Mouse (Mus musculus): Measurements from ENCODE around the gene Tmprss11g. TPM values are rescaled to one million over a fixed set of nuclear protein-coding genes. Genes with fewer than 3 reads are reported as not detected.

The Tmprss11g gene
- polyA plus RNA-seq (2015; fragmentation: Nextera tagmentation; extraction: Ambion mirVana), result not detected in 2 replicates

DNA sequence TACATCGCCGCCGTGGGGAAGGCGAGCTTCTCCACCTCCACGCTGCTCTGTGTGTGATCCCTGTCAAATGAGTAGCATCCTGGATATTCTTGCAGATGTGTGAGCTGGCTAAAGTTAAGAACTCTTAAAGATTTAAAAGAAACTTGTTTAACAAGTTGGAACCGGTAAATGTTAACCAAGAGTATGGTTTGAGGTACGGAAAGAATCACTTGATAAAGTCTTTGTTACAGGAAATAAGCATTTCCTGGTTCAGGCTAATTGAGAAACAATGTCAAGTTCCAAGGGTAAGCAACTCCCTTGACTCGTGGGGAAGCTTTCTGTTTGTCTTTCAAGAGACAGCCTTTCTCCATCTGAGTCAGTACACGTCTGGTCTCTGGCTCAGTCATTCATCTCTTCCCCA is at the start of gene Tmprss11g:
Gene Tmprss11g (minus strand): TSS at position 101 of the 400 bp plus-strand sequence.
- Histone ChIP-seq H3K27me3 (no peaks in the 10 kb centered on the region), H3K9ac (no peak within 1 kb of the TSS), H3K9me3 (replicated peaks) (no peaks in the 10 kb centered on the region), H3K36me3 (no peaks in the 10 kb centered on the region), H3K27ac (no peak within 1 kb of the TSS), H3K4me3 (replicated peaks) (no peak within 1 kb of the TSS), H3K4me2 (no peak within 1 kb of the TSS), H3K4me1 (replicated peaks) (no peaks in the 10 kb centered on the region)
- DNase-seq, result no peak
- no peak for ATAC-seq (ENCODE audit: low read depth)
- 58% methylated on average over 9 of the region's 9 CpGs for WGBS (ENCODE audit: insufficient replicate concordance)

DNA sequence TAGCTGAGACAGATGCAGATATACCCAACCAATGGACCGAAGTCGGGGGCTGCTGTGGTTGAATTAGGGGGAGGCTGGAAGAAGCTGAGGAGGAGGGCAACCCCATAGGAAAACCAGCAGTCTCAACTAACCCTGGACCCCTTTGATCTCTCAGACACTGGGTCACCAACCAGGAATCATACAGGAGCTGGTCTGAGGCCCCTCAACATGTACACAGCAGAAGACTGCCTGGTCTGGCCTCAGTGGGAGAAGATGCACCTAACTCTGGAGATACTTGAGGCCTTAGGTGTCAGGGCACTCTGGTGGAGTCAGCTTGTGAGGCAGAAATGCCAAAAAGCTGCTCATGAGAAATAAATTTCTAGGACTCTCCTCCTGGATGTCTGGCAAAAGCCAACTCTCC is 28.3 kb upstream of the Tmprss11g start:
- no peak overlapping the region for H3K9ac ChIP-seq
- no peak overlapping the region for H3K4me3 ChIP-seq (replicated peaks)
- no peaks in the 10 kb centered on the region for H3K9me3 ChIP-seq (replicated peaks)
- no peak for ATAC-seq (ENCODE audit: low read depth)
- no peaks in the 10 kb centered on the region for H3K27me3 ChIP-seq
- H3K27ac ChIP-seq, result no peak overlapping the region
- H3K36me3 ChIP-seq, result no peaks in the 10 kb centered on the region
- H3K4me2 ChIP-seq, result no peak overlapping the region
- no peak for DNase-seq
- H3K4me1 ChIP-seq (replicated peaks), result no peaks in the 10 kb centered on the region
- WGBS (ENCODE audit: insufficient replicate concordance), result 87% methylated on average over 2 of the region's 2 CpGs

DNA sequence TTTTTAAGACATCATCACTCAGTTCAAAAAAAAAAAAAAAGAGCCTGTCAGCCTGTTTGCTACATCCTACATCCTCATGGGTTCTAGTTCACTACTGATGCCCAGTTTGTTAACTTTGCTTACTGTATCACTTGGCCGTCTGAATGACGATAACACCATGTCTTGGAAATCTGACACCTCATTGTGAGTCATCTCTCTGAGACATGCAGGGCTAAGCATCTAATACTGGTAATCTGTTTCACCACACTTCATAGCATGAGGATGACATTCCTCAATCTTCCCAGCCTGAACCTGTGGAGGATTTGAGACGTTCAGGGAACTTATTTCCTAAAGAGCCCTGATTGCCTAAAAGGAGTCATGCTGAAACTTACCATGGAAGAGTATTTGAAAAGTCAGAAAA is 22.2 kb upstream of the Tmprss11g start:
- no peaks in the 10 kb centered on the region for H3K4me1 ChIP-seq (replicated peaks)
- H3K4me2 ChIP-seq, result no peak overlapping the region
- ATAC-seq (ENCODE audit: low read depth) (no peak), DNase-seq (no peak)
- H3K36me3 ChIP-seq, result no peaks in the 10 kb centered on the region
- H3K9ac ChIP-seq, result no peak overlapping the region
- H3K4me3 ChIP-seq (replicated peaks), result no peak overlapping the region
- no peak overlapping the region for H3K27ac ChIP-seq
- WGBS (ENCODE audit: insufficient replicate concordance), result 63% methylated on average over 3 of the region's 3 CpGs
- no peaks in the 10 kb centered on the region for H3K9me3 ChIP-seq (replicated peaks)
- no peaks in the 10 kb centered on the region for H3K27me3 ChIP-seq

DNA sequence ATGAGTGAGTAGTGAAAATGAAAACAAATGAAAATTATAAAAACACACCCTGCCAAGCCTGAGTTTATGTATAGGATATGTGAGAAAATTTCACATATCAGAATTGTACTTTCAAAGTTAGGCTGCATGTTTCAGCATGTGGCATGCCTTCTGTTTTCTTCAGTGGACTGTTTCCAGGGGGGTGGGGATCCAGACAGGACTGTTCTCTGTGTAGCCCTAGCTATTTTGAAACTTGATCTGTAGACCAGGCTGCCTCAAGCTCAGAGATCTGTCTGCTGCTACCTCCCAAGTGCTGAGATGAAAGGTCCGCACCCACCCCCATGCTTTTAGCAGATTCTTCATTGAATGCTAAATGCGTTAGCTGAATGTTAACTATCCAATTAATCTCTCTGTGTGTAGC is 10.3 kb upstream of the Tmprss11g start:
- no peaks in the 10 kb centered on the region for H3K4me1 ChIP-seq (replicated peaks)
- no peak for ATAC-seq (ENCODE audit: low read depth)
- no peak for DNase-seq
- H3K36me3 ChIP-seq, result no peaks in the 10 kb centered on the region
- H3K4me3 ChIP-seq (replicated peaks), result no peak overlapping the region
- no peaks in the 10 kb centered on the region for H3K27me3 ChIP-seq
- no peaks in the 10 kb centered on the region for H3K9me3 ChIP-seq (replicated peaks)
- no peak overlapping the region for H3K9ac ChIP-seq
- H3K4me2 ChIP-seq, result no peak overlapping the region
- H3K27ac ChIP-seq, result no peak overlapping the region
- 59% methylated on average over 2 of the region's 2 CpGs for WGBS (ENCODE audit: insufficient replicate concordance)

DNA sequence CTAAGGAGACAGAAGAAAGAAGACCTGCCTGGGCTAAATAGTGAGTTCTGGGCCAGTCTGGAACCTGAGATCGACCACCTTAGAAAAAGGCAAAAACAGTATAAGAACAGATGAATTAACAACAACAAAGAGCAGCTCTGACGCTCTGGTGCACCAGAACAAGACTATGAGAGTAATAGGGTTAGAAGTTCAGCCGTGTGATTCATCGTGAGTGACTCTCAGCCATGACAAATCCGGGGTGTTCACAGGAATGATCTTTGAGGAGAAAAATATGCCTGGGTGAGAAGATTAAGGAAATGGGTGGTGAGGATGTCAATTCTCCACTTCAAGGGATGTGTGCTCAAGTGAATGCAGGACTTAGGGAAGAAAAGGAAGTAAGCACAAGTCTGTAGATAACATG is 6.9 kb downstream of the Tmprss11g start:
- ATAC-seq (ENCODE audit: low read depth), result no peak
- 49% methylated on average over 5 of the region's 5 CpGs for WGBS (ENCODE audit: insufficient replicate concordance)

DNA sequence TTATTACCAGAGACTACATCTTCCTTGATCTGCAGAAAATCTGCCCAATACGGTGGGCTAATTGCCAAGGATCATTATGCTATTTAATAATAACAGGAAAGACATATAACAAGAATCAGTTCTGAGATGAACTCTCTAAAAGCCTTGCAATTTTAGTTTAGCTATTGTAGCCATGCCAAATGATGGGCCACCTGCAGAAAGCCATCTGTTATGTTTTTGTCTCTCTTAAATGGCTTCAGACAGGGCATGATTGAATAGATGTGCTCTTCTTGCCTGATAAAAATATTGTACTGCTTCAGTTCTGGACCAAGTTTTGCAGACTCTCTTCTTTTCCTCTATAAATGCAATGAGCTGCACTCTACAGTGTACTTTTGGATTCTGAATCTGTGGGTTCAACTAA is 24.9 kb downstream of the Tmprss11g start:
- Histone ChIP-seq H3K9ac (no peak overlapping the region), H3K4me1 (replicated peaks) (no peaks in the 10 kb centered on the region), H3K4me3 (replicated peaks) (no peak overlapping the region), H3K36me3 (no peaks in the 10 kb centered on the region), H3K27ac (no peak overlapping the region), H3K9me3 (replicated peaks) (peaks cover 3% of the 10 kb centered on the region; the same call in 1 of the 2 replicates), H3K4me2 (no peak overlapping the region), H3K27me3 (no peaks in the 10 kb centered on the region)
- DNase-seq (no peak), ATAC-seq (ENCODE audit: low read depth) (no peak)
- WGBS (ENCODE audit: insufficient replicate concordance), result 57% methylated on average over 1 of the region's 1 CpGs

More for the DNA sequence above, 6.9 kb downstream of the Tmprss11g start:
- no peaks in the 10 kb centered on the region for H3K27me3 ChIP-seq
- H3K27ac ChIP-seq, result no peak overlapping the region
- H3K4me1 ChIP-seq (replicated peaks), result no peaks in the 10 kb centered on the region
- no peak overlapping the region for H3K4me3 ChIP-seq (replicated peaks)
- no peaks in the 10 kb centered on the region for H3K36me3 ChIP-seq
- H3K9ac ChIP-seq, result no peak overlapping the region
- H3K4me2 ChIP-seq, result no peak overlapping the region
- no peaks in the 10 kb centered on the region for H3K9me3 ChIP-seq (replicated peaks)
- no peak for DNase-seq

DNA sequence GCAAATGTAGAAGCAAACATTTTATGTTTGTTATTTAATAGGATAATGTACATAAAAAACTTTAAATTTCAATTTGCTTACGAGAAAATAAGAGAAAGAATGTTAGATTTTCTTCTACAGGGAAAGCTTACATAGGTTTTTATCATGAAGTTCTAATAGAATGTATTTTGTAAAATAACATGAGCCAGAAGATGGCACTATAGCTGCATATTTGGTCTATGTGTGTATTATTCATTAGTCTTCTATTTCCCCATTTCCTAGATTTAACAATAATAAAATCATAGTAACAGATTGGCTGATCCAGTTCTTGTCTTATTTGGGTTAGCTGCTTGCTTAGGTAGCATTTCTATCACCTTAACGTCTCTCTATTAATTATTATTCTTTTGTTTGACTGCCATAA is 35.8 kb downstream of the Tmprss11g start:
- no peaks in the 10 kb centered on the region for H3K4me1 ChIP-seq (replicated peaks)
- H3K9me3 ChIP-seq (replicated peaks), result no peaks in the 10 kb centered on the region
- H3K27me3 ChIP-seq, result no peaks in the 10 kb centered on the region
- no peak for DNase-seq
- no peak for ATAC-seq (ENCODE audit: low read depth)
- WGBS (ENCODE audit: insufficient replicate concordance), result 42% methylated on average over 2 of the region's 2 CpGs
- H3K9ac ChIP-seq, result no peak overlapping the region
- H3K4me3 ChIP-seq (replicated peaks), result no peak overlapping the region
- H3K27ac ChIP-seq, result no peak overlapping the region
- H3K36me3 ChIP-seq, result no peaks in the 10 kb centered on the region
- H3K4me2 ChIP-seq, result no peak overlapping the region

DNA sequence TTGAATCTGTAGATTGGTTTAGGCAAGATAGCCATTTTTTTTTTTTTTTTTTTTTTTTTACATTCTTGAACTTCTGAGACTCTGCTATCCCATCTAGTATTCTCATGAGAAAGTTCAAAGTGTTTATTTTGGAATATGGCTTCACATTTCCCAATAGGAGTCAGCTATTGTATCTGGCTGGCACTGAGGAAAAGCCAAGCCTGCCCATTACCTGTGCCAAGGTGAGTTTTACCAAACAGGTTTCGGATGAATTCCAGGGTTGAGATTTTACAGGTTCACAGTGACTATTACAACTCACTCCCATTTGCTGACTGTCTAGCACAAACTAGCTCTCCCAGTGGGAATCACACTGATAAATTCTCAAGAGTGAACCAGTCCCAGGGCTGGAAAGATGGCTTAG is 36.4 kb downstream of the Tmprss11g start:
- WGBS (ENCODE audit: insufficient replicate concordance), result 62% methylated on average over 1 of the region's 1 CpGs
- no peak overlapping the region for H3K4me3 ChIP-seq (replicated peaks)
- no peaks in the 10 kb centered on the region for H3K27me3 ChIP-seq
- no peaks in the 10 kb centered on the region for H3K4me1 ChIP-seq (replicated peaks)
- no peak overlapping the region for H3K4me2 ChIP-seq
- DNase-seq, result no peak
- H3K9ac ChIP-seq, result no peak overlapping the region
- no peak for ATAC-seq (ENCODE audit: low read depth)
- no peaks in the 10 kb centered on the region for H3K9me3 ChIP-seq (replicated peaks)
- no peaks in the 10 kb centered on the region for H3K36me3 ChIP-seq
- no peak overlapping the region for H3K27ac ChIP-seq

DNA sequence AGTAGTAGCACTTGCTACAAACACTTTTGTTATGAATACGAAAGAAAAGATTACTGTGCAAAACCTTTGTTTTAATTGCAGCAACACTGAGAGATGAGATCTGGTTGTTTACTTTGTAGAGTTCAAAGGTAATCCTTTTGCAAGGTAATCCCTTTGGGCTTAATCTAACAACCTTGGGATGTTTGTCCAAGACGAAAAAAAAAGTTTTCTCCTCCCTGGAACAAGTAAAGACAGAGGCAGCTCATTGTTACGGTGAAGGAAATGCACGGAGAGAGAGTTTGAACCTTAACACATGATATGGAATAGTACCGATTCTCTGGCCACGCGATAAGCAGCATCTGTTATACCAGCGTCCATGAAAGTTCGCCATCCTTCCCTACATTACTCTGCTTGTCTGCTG is 44.5 kb downstream of the Tmprss11g start:
- Histone ChIP-seq H3K4me3 (replicated peaks) (no peak overlapping the region), H3K9me3 (replicated peaks) (no peaks in the 10 kb centered on the region), H3K4me1 (replicated peaks) (no peaks in the 10 kb centered on the region; the same call in 1 of the 2 replicates), H3K27ac (no peak overlapping the region), H3K36me3 (no peaks in the 10 kb centered on the region), H3K9ac (no peak overlapping the region), H3K4me2 (no peak overlapping the region), H3K27me3 (no peaks in the 10 kb centered on the region)
- no peak for DNase-seq
- no peak for ATAC-seq (ENCODE audit: low read depth)
- 68% methylated on average over 9 of the region's 9 CpGs for WGBS (ENCODE audit: insufficient replicate concordance)

DNA sequence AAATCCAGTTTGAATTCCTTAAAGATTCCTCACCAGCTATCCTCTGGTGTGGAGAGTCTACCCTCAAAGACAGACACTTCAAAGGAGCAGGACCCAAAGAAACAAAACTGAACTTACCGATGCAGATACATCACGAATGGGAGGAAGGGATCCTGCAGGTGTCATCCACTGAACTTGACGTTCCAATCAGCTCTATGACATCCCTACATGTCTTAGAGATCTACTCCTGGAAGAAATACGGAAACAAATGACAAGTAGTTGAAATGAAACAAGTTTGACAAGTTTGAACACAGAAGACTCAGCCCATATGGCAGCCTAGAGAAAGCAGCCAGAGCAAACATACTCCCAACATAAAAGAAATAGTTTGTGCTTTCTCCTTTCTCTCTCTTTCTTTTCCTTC is 49.5 kb downstream of the Tmprss11g start, which contains the start of gene Tmprss11a:
Gene Tmprss11a (minus strand): TSS at position 101 of the 400 bp plus-strand sequence.
- Histone ChIP-seq H3K9me3 (replicated peaks) (0 out of 2 replicates have a peak, but pooled peaks cover 3% of the 10 kb centered on the region), H3K27ac (no peak within 1 kb of the TSS), H3K27me3 (no peaks in the 10 kb centered on the region), H3K4me2 (no peak within 1 kb of the TSS), H3K36me3 (no peaks in the 10 kb centered on the region), H3K4me1 (replicated peaks) (no peaks in the 10 kb centered on the region), H3K9ac (no peak within 1 kb of the TSS), H3K4me3 (replicated peaks) (no peak within 1 kb of the TSS)
- WGBS (ENCODE audit: insufficient replicate concordance), result 50% methylated on average over 4 of the region's 4 CpGs
- ATAC-seq (ENCODE audit: low read depth) (no peak), DNase-seq (no peak)

DNA sequence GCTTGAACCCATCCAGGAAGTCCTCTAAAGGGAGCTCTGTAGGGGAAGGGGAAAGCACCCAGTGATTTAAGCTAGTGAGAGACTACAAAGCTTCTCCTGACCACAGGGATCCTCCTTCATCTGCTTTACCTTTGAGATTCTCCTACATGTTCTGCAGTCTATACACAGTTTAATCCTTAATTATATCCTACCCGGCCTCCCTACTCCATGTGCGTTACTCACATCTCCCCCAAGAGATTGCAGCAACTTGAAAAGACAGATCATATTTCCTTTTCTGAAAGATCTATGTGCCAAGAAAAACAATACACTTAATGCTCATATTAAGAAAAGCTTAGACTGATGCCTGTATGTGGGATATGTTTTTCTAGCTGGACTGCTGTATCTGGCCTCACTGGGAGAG is 79.1 kb downstream of the Tmprss11g start:
- DNase-seq, result no peak
- H3K4me2 ChIP-seq, result no peak overlapping the region
- no peaks in the 10 kb centered on the region for H3K27me3 ChIP-seq
- WGBS (ENCODE audit: insufficient replicate concordance), result 76% methylated on average over 2 of the region's 2 CpGs
- no peak overlapping the region for H3K4me3 ChIP-seq (replicated peaks)
- H3K4me1 ChIP-seq (replicated peaks), result no peaks in the 10 kb centered on the region
- no peaks in the 10 kb centered on the region for H3K9me3 ChIP-seq (replicated peaks)
- no peak overlapping the region for H3K27ac ChIP-seq
- no peak overlapping the region for H3K9ac ChIP-seq
- no peaks in the 10 kb centered on the region for H3K36me3 ChIP-seq
- ATAC-seq (ENCODE audit: low read depth), result no peak

DNA sequence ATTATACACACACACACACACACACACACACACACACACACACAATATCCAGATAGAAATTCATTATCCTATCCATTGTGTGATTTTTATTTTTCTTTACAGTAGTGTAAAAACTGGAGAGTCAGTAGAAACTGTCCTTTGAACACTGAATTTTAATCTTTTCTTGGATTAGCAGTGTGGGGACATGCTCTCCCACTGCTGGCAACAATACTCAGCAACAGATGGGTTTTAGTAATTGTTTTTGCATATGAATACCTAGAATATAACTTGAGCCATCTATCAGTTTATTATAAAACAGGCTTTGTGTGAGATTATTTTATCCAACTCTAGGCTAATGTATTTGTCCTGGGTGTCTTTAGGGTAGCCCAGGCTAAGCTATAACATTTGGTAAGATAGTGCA is 79.9 kb downstream of the Tmprss11g start:
- DNase-seq (no peak), ATAC-seq (ENCODE audit: low read depth) (no peak)
- Histone ChIP-seq H3K9me3 (replicated peaks) (no peaks in the 10 kb centered on the region), H3K27ac (no peak overlapping the region), H3K4me3 (replicated peaks) (no peak overlapping the region), H3K4me1 (replicated peaks) (no peaks in the 10 kb centered on the region), H3K4me2 (no peak overlapping the region), H3K9ac (no peak overlapping the region), H3K27me3 (no peaks in the 10 kb centered on the region), H3K36me3 (no peaks in the 10 kb centered on the region)
